Comparison of ENCODE assay signal across 15 mouse cellular contexts in genomic region chr15:83955948-83956707, GRCm38 (mm10).
DNase-seq lines count a peak whose midpoint lies in the region; ATAC-seq and TF ChIP-seq lines count a peak whose summit lies in the region.
"Had no signal": no experiment of that assay in that cellular context is flagged by ENCODE, and none has a peak within 500 bp of the region (broad histone marks: within the 10 kb centered on the region; RNA-seq: fewer than 3 reads in every experiment).

No protein-coding gene starts in this region.

- H3K4me2 ChIP-seq in kidney, postnatal 0 days (ENCODE audit: low read length) = no peak overlapping the region
- H3K4me2 ChIP-seq in kidney, embryonic 15.5 days = no peak overlapping the region
- H3K4me2 ChIP-seq: hindbrain, embryonic 13.5 days had no signal

- TF ChIP-seq CTCF in kidney, postnatal 0 days (IDR thresholded peaks at IDR 0.05; ENCODE audit: low read depth) = no peak

- no peak overlapping the region for H3K27ac ChIP-seq in kidney, postnatal 0 days
- H3K27ac ChIP-seq in kidney, embryonic 15.5 days = no peak overlapping the region
- H3K27ac ChIP-seq: hindbrain, embryonic 13.5 days; liver, embryonic 14.5 days; midbrain, embryonic 10.5 days had no signal

- 69% methylated on average over 8 of the region's 8 CpGs for WGBS in kidney, postnatal 0 days
- 77% methylated on average over 8 of the region's 8 CpGs for WGBS in kidney, embryonic 15.5 days

- no peaks in the 10 kb centered on the region for H3K9me3 ChIP-seq in kidney, postnatal 0 days (replicated peaks; ENCODE audit: low read length)
- no peaks in the 10 kb centered on the region for H3K9me3 ChIP-seq in kidney, embryonic 15.5 days (replicated peaks)
- H3K9me3 ChIP-seq: hindbrain, embryonic 13.5 days; midbrain, embryonic 10.5 days had no signal

- no peak overlapping the region for H3K9ac ChIP-seq in kidney, postnatal 0 days (ENCODE audit: low read depth, low read length)
- no peak overlapping the region for H3K9ac ChIP-seq in kidney, embryonic 15.5 days
- H3K9ac ChIP-seq: forebrain, postnatal 0 days; hindbrain, embryonic 13.5 days; liver, embryonic 14.5 days had no signal

- H3K4me1 ChIP-seq in kidney, postnatal 0 days (replicated peaks; ENCODE audit: insufficient read depth, low read length) = no peaks in the 10 kb centered on the region
- no peaks in the 10 kb centered on the region for H3K4me1 ChIP-seq in kidney, embryonic 15.5 days
- H3K4me1 ChIP-seq: hindbrain, embryonic 13.5 days; midbrain, embryonic 10.5 days had no signal

- no peak overlapping the region for H3K4me3 ChIP-seq in kidney, postnatal 0 days (replicated peaks; ENCODE audit: low read depth, low read length)
- H3K4me3 ChIP-seq in kidney, embryonic 15.5 days (replicated peaks) = no peak overlapping the region
- H3K4me3 ChIP-seq: hindbrain, embryonic 13.5 days; midbrain, embryonic 10.5 days had no signal

- no peaks in the 10 kb centered on the region for H3K36me3 ChIP-seq in kidney, postnatal 0 days (ENCODE audit: insufficient read depth, low read length)
- no peaks in the 10 kb centered on the region for H3K36me3 ChIP-seq in kidney, embryonic 15.5 days
- H3K36me3 ChIP-seq: hindbrain, embryonic 13.5 days; midbrain, embryonic 10.5 days had no signal

- ATAC-seq in kidney, postnatal 0 days (replicated peaks; ENCODE audit: low FRiP score, low read depth) = no peak
- no peak for ATAC-seq in kidney, embryonic 15.5 days (replicated peaks; ENCODE audit: low FRiP score)
- ATAC-seq: forebrain, postnatal 0 days had no signal

- no peaks in the 10 kb centered on the region for H3K27me3 ChIP-seq in kidney, postnatal 0 days (ENCODE audit: insufficient read depth, low read length)
- no peaks in the 10 kb centered on the region for H3K27me3 ChIP-seq in kidney, embryonic 15.5 days
- H3K27me3 ChIP-seq: hindbrain, embryonic 13.5 days had no signal

- peak; percentile 49 for DNase-seq in kidney, postnatal 0 days (ENCODE audit: low spot score)
- DNase-seq in heart, adult 8-10 months (ENCODE audit: low spot score) = peak; percentile 44
- peak; percentile 44 for DNase-seq in heart, postnatal 4 days
- DNase-seq in lung, postnatal 36 days = peak; percentile 70
- no peak for DNase-seq in ovary, postnatal 14 days (ENCODE audit: low spot score)
- no peak for DNase-seq in natural killer cell, adult 2 months (ENCODE audit: low spot score in 2 of 2)
- DNase-seq: cerebellum, adult 9-10 months; kidney, adult 18-20 months; left cerebral cortex, postnatal 4 days; thymus, adult 18-20 months had no signal

Comparison
In these comparisons a context has a peak if more than half of its experiments do, and no peak if none do; other contexts are left out.
1. DNase-seq: peak in kidney, postnatal 0 days (single experiment), heart, adult 8-10 months (single experiment), heart, postnatal 4 days (single experiment) and lung, postnatal 36 days (single experiment); none in ovary, postnatal 14 days (single experiment) and natural killer cell, adult 2 months (0 of 2).